Mouse (Mus musculus): ENCODE data around the gene Tgm2.

Gene Tgm2

GRCm38 (mm10) chr2:158113591-158114257 is 32.5 kb downstream of the Tgm2 start:
- no peak for DNase-seq (ENCODE audit: low read depth)

- DNase-seq (ENCODE audit: low read depth): no peak
Observed at GRCm38 (mm10) chr2:158109516-158109915, 36.7 kb downstream of the Tgm2 start.

GRCm38 (mm10) chr2:158106947-158107587 is 39.2 kb downstream of the Tgm2 start:
- DNase-seq (ENCODE audit: low read depth): peak; percentile 42

- DNase-seq (ENCODE audit: low read depth): no peak
Observed at GRCm38 (mm10) chr2:158105605-158106004, 40.6 kb downstream of the Tgm2 start.

- DNase-seq (ENCODE audit: low read depth): no peak
Observed at GRCm38 (mm10) chr2:158104966-158105365, 41.3 kb downstream of the Tgm2 start.

- DNase-seq (ENCODE audit: low read depth): no peak
Observed at GRCm38 (mm10) chr2:158101768-158102167, 44.5 kb downstream of the Tgm2 start.

- no peak for DNase-seq (ENCODE audit: low read depth)
Observed at GRCm38 (mm10) chr2:158099537-158099936, 46.7 kb downstream of the Tgm2 start.

- no peak for DNase-seq (ENCODE audit: low read depth)
Observed at GRCm38 (mm10) chr2:158098730-158099129, 47.5 kb downstream of the Tgm2 start.

- no peak for DNase-seq (ENCODE audit: low read depth)
Observed at GRCm38 (mm10) chr2:158097071-158097470, 49.2 kb downstream of the Tgm2 start.

GRCm38 (mm10) chr2:158094846-158095245 is 51.4 kb downstream of the Tgm2 start:
- no peak for DNase-seq (ENCODE audit: low read depth)

GRCm38 (mm10) chr2:158094300-158094699 is 51.9 kb downstream of the Tgm2 start:
- no peak for DNase-seq (ENCODE audit: low read depth)

- no peak for DNase-seq (ENCODE audit: low read depth)
Observed at GRCm38 (mm10) chr2:158093345-158093744, 52.9 kb downstream of the Tgm2 start.

GRCm38 (mm10) chr2:158090096-158090495 is 56.1 kb downstream of the Tgm2 start:
- DNase-seq (ENCODE audit: low read depth): no peak

- no peak for DNase-seq (ENCODE audit: low read depth)
Observed at GRCm38 (mm10) chr2:158084486-158084885, 61.8 kb downstream of the Tgm2 start.

- DNase-seq (ENCODE audit: low read depth): no peak
Observed at GRCm38 (mm10) chr2:158080622-158081241, 65.5 kb downstream of the Tgm2 start.

- DNase-seq (ENCODE audit: low read depth): no peak
Observed at GRCm38 (mm10) chr2:158079843-158080395, 66.3 kb downstream of the Tgm2 start.

GRCm38 (mm10) chr2:158078971-158079370 is 67.3 kb downstream of the Tgm2 start:
- DNase-seq (ENCODE audit: low read depth): no peak

- DNase-seq (ENCODE audit: low read depth): no peak
Observed at GRCm38 (mm10) chr2:158077981-158078380, 68.3 kb downstream of the Tgm2 start.

- no peak for DNase-seq (ENCODE audit: low read depth)
Observed at GRCm38 (mm10) chr2:158076690-158077089, 69.5 kb downstream of the Tgm2 start.

- DNase-seq (ENCODE audit: low read depth): no peak
Observed at GRCm38 (mm10) chr2:158074835-158075234, 71.4 kb downstream of the Tgm2 start.

GRCm38 (mm10) chr2:158071633-158071995 is 74.6 kb downstream of the Tgm2 start:
- DNase-seq (ENCODE audit: low read depth): no peak

- DNase-seq (ENCODE audit: low read depth): no peak
Observed at GRCm38 (mm10) chr2:158070885-158071632, 75.2 kb downstream of the Tgm2 start.

Measured in naive thymus-derived CD4-positive, alpha-beta T cell, adult 2 months (primary cell).